Mouse (Mus musculus) neural tube, embryonic 12.5 days (tissue): Measurements from ENCODE around the gene Uhmk1. TPM values are rescaled to one million over a fixed set of nuclear protein-coding genes. Genes with fewer than 3 reads are reported as not detected.
"Not testable (repeated sequence)": the region's sequence is repeated elsewhere in the genome, so short reads cannot be mapped to it uniquely, and the experiment has no call there.

Experiments used
- ATAC-seq: fragments of 200-750 bp; cut with Nextera tagmentation; 2 replicates; pipeline ENCODE4 v1.8.0; 2017; ENCODE audit warnings: low read depth, mild to moderate bottlenecking, moderate TSS enrichment, moderate library complexity; ENCODE audit not compliant: low FRiP score
- H3K27ac ChIP-seq: fragments of 300-500 bp; sonication (generic); 2 replicates; pipeline ENCODE4 v1.5.1; 2016
- H3K27me3 ChIP-seq: fragments of 300-500 bp; sonication (generic); replicated peaks from 2 replicates; pipeline ENCODE4 v1.6.1; 2016; ENCODE audit warnings: mild to moderate bottlenecking
- H3K36me3 ChIP-seq: fragments of 300-500 bp; sonication (generic); 2 replicates; pipeline ENCODE4 v1.6.1; 2016; ENCODE audit warnings: mild to moderate bottlenecking
- H3K4me1 ChIP-seq: fragments of 300-500 bp; sonication (generic); 2 replicates; pipeline ENCODE4 v1.6.1; 2016
- H3K4me2 ChIP-seq: fragments of 300-500 bp; sonication (generic); replicated peaks from 2 replicates; pipeline ENCODE4 v1.6.1; 2016; ENCODE audit warnings: mild to moderate bottlenecking
- H3K4me3 ChIP-seq: fragments of 300-500 bp; sonication (generic); 2 replicates; pipeline ENCODE4 v1.5.1; 2016
- H3K9ac ChIP-seq: fragments of 300-500 bp; sonication (generic); 2 replicates; pipeline ENCODE4 v1.6.1; 2016; ENCODE audit warnings: mild to moderate bottlenecking
- H3K9me3 ChIP-seq: fragments of 300-500 bp; sonication (generic); 2 replicates; pipeline ENCODE4 v1.6.1; 2016; ENCODE audit warnings: mild to moderate bottlenecking
- WGBS: fragments of 180-500 bp; shearing (Covaris S2); methylation state at CpG from one replicate; pipeline ENCODE4 v1.1.7; 2016; 5-methylcytosine and 5-hydroxymethylcytosine counted together
- polyA plus RNA-seq: library from polyadenylated mRNA; unstranded; fragments of >200 nt; fragmentation: Nextera tagmentation; extraction: Ambion mirVana; gene quantifications from 2 replicates; pipeline ENCODE4 v1.2.1, GENCODE M21; 2016

The Uhmk1 gene
- polyA plus RNA-seq: 12.5 and 15.0 TPM in 2 replicates

DNA sequence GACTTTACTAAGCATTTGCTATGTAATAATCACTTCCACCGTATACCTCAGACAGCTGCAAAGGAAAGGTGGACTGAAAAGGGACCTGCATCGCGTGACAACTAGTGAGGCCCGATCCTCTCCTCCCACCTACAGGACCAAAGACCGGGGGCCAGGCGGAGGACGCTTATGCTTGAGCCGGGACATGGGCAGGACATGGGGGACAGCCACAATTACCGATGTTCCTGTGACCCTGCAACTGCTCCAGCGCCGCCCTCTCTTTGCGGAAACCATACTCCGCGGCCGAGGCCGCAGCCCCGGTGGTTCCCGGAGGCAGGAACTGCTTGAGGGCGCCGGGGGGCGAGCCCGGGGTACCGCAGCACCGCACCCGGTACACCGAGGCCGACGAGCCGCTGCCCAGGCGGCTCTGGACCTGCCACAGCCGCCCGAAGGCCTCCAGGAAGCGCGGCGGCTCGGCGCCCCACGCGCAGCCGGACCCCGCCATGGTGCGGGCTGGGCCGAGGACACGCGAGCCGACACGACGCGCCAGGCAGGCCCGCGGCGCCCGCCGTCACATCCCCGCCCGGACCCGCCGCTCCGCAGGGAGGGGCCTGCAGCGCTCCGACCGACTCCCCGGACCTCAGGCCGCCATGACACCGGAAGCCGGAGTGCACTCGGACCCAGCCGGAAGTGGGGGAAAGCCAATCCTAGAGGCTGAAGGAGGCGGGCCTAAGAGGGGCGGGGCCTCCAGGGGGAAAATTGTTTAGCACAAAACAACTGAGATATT, at the start of gene Uhmk1:
Gene Uhmk1, minus strand, starts transcription at position 641 of the 766 bp plus-strand sequence.
- under 1% methylated on average over 70 of the region's 70 CpGs for WGBS
- Histone ChIP-seq H3K27ac (peak within 1 kb of the TSS; percentile 64), H3K9ac (peak within 1 kb of the TSS; percentile 93), H3K36me3 (peaks cover 15% of the 10 kb centered on the region; the same call in 1 of the 2 replicates), H3K4me3 (peak within 1 kb of the TSS; percentile 99), H3K4me2 (peak within 1 kb of the TSS; percentile 81), H3K9me3 (no peaks in the 10 kb centered on the region), H3K4me1 (peaks cover 8% of the 10 kb centered on the region), H3K27me3 (no peaks in the 10 kb centered on the region)
- ATAC-seq: peak; percentile 100

DNA sequence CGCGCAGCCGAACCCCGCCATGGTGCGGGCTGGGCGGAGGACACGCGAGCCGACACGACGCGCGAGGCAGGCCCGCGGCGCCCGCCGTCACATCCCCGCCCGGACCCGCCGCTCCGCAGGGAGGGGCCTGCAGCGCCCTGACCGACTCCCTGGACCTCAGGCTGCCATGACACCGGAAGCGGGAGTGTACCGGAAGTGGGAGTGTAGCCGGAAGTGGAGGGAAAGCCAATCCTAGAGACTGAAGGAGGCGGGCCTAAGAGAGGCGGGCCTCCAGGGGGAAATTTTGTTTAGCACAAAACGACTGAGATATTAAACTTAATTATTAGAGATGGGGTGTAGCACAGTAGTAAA, 40.3 kb upstream of the Uhmk1 start:
- H3K27ac ChIP-seq: no peak overlapping the region
- H3K9me3 ChIP-seq: no peaks in the 10 kb centered on the region
- H3K4me1 ChIP-seq: peaks cover 7% of the 10 kb centered on the region; the same call in 1 of the 2 replicates
- no peaks in the 10 kb centered on the region; the same call in 1 of the 2 replicates for H3K27me3 ChIP-seq
- H3K36me3 ChIP-seq: no peaks in the 10 kb centered on the region
- peak overlapping the region; percentile 87 for H3K9ac ChIP-seq
- H3K4me2 ChIP-seq: peak overlapping the region; percentile 79
- peak; percentile 100 for ATAC-seq
- 7% methylated on average over 32 of the region's 32 CpGs for WGBS
- H3K4me3 ChIP-seq: peak overlapping the region; percentile 82

DNA sequence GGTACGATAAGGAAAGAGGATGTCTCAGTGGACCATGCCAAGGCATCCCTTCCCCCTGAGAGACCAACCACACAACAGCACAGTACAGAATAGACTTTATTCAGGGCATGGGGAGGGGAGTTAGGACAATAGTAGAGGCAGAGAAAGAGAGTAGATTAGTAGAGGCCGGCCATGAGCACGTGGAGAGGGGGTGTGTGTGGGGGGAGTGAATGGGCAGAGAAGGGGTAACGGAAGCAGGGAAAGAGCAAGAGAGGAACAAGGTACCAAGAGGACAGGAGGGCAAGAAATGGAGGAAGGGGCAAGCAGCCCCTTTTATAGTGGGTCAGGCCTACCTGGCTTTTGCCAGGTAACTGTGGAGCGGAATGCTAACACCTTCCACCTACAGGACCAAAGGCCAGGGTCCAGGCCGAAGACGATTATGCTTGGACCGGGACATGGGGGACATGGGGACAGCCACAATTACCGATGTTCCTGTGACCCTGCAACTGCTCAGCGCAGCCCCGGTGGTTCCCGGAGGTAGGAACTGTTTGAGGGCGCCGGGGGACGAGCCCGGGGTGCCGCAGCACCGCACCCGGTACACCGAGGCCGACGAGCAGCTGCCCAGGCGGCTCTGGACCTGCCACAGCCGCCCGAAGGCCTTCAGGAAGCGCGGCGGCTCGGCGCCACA, 39.8 kb upstream of the Uhmk1 start:
- Histone ChIP-seq H3K4me2 (peak overlapping the region; percentile 79), H3K27ac (no peak overlapping the region), H3K4me1 (peaks cover 7% of the 10 kb centered on the region; the same call in 1 of the 2 replicates), H3K9ac (peak overlapping the region; percentile 87), H3K36me3 (no peaks in the 10 kb centered on the region), H3K27me3 (no peaks in the 10 kb centered on the region; the same call in 1 of the 2 replicates), H3K9me3 (no peaks in the 10 kb centered on the region), H3K4me3 (peak overlapping the region; percentile 82)
- 31% methylated on average over 30 of the region's 30 CpGs for WGBS
- peak; percentile 79 for ATAC-seq

DNA sequence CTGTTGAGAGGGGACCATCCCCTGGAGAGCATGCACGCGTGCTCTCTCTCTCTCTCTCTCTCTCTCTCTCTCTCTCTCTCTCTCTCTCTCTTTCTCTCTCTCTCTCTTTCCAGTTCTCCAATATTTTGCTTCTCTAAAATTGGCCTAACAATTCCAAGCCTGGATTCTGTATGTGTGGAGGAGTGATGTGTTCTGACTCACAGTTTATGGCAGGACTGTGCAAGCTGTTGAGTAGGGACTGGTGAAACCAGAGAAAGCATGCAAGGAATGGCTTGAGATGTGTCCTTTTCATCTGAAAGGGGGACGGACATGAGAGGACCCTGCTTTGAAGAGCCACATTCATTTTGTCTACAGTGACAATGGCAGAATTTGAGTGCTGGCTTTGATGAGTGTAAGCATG, 29.8 kb upstream of the Uhmk1 start:
- Histone ChIP-seq H3K9me3 (no peaks in the 10 kb centered on the region), H3K36me3 (no peaks in the 10 kb centered on the region), H3K4me1 (no peaks in the 10 kb centered on the region), H3K4me3 (no peak overlapping the region), H3K4me2 (no peak overlapping the region), H3K27ac (no peak overlapping the region), H3K27me3 (no peaks in the 10 kb centered on the region), H3K9ac (no peak overlapping the region)
- 91% methylated on average over 3 of the region's 3 CpGs for WGBS
- no peak for ATAC-seq

DNA sequence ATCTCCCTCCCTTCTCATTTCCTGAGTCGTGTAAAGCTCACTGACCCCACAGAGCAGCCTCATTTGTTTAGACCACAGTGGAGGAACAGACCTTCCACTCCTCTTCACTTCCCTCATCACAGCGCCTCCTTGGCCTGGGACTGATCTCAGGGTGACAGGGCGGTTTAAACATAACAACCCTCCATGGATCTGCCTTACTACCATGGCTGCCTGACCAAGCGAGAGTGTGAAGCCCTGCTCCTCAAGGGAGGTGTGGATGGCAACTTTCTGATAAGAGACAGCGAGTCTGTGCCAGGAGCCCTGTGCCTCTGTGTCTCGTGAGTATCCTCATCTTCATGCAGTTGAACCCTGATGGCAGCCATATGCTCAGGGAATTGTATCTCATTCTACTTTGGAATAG, 17.5 kb upstream of the Uhmk1 start, which contains the start of gene Sh2d1b2:
Gene Sh2d1b2, plus strand, starts transcription at position 62 of the 400 bp plus-strand sequence.
- not testable (repeated sequence) for H3K36me3 ChIP-seq, H3K9me3 ChIP-seq, H3K27me3 ChIP-seq, H3K4me2 ChIP-seq, H3K9ac ChIP-seq, H3K4me1 ChIP-seq, ATAC-seq, H3K27ac ChIP-seq, H3K4me3 ChIP-seq
- 77% methylated on average over 6 of the region's 6 CpGs for WGBS

DNA sequence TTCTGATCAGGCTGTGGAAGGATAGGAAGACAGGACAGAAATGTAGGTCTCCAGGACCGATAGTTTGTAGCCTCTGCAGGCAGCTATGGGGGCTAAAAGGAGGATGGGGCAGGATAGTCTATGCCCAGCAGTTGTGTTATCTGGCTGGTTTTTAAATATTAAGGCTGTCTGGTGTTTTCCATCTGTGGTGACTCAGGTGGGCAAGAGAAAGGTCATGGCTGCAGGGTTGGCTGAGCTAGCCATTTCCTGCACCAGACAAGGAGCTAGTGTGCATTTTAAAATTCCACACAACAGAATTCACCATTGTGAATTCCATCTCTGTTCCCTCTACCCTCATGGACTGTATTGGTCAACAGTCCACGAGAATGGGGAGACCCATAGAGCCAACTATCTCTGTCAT, 8.1 kb upstream of the Uhmk1 start:
- WGBS: 81% methylated on average over 2 of the region's 2 CpGs
- no peak for ATAC-seq
- H3K4me2 ChIP-seq: no peak overlapping the region
- H3K27me3 ChIP-seq: no peaks in the 10 kb centered on the region
- no peaks in the 10 kb centered on the region for H3K9me3 ChIP-seq
- H3K36me3 ChIP-seq: no peaks in the 10 kb centered on the region
- H3K9ac ChIP-seq: no peak overlapping the region
- no peaks in the 10 kb centered on the region for H3K4me1 ChIP-seq
- no peak overlapping the region for H3K4me3 ChIP-seq
- no peak overlapping the region for H3K27ac ChIP-seq

DNA sequence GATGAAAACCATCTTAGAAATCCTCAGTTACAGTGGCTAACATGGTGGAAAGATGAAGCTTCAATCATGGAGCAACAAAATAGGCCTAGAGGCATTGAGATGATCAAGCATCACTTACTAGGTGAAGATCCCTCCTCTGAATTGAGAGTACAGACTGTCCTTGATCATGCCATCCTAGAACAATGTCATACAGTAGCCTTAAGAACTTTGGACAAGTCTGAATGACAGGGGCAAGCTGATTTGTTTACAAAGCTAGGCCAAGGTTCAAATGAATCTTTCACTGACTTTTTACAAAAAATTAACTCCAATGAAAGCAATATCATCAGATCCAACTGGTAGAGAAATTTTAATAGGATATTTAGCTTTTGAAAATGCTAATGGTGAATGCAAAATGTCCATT, 5.2 kb upstream of the Uhmk1 start:
- no peaks in the 10 kb centered on the region for H3K27me3 ChIP-seq
- no peak overlapping the region for H3K9ac ChIP-seq
- H3K27ac ChIP-seq: no peak overlapping the region
- no peak overlapping the region for H3K4me2 ChIP-seq
- no peaks in the 10 kb centered on the region for H3K36me3 ChIP-seq
- no peak for ATAC-seq
- no peaks in the 10 kb centered on the region for H3K9me3 ChIP-seq
- no peak overlapping the region for H3K4me3 ChIP-seq
- no peaks in the 10 kb centered on the region for H3K4me1 ChIP-seq

DNA sequence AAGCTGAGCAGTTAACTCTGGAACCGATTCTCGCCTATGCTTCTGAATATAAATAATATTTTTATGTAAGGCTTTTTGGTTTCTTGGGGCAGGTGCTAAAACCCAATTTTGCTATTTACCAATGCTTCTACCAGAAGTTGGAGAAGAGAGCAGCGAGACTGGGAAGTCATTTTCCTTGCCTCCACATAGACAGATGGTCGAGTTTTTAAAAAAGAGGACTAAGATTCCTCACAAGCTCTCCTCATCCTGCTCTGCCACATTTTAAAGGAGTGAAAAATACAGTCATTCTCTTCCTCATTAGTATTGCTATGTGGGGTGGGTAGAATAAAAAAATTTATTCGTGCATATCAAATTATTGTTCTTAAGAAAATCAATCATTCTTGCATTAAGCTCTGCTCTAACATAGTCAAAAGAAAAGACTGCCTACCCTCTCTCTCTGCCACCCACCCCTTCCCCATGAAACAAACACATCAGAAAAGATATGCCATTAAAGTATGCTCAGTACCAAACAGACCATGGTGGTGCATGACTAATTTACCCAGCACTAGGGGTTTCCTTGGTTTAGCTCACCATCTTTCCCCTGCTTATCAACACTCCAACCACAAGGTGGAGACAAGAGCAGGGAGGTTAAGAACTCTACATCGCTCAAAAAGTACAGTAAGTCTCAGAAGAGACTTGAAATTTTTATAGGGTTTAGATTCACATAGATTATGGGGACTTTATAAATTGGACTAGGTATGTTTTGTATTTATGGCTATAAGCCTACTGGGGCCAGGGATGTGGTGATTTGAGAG, 3.1 kb upstream of the Uhmk1 start:
- Histone ChIP-seq H3K4me1 (peaks cover 7% of the 10 kb centered on the region), H3K27ac (no peak overlapping the region), H3K4me3 (no peak overlapping the region), H3K27me3 (no peaks in the 10 kb centered on the region), H3K4me2 (no peak overlapping the region), H3K36me3 (no peaks in the 10 kb centered on the region), H3K9me3 (no peaks in the 10 kb centered on the region), H3K9ac (no peak overlapping the region)
- ATAC-seq: no peak
- WGBS: 84% methylated on average over 6 of the region's 6 CpGs

DNA sequence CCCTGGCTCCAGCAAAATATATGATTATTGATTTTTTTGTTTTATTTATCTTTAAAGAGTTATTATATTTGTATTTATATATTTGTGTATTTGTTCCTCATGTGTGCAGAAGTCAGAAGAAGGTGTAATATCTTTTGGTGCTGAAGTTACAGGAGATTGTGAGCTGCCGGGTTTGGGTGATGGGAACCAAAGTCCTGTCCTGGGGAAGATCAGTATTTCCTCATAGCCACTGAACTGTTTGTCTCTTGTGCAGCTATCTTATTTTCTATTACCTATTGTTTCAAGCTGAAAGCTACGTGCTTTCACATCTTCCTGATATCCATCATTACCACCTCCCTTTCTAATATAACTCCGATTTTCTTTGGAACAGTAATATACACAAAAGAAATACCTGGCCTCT, 393 bp upstream of the Uhmk1 start:
- Histone ChIP-seq H3K27ac (no peak overlapping the region), H3K4me3 (peak overlapping the region; percentile 99; the same call in 1 of the 2 replicates), H3K36me3 (peaks cover 15% of the 10 kb centered on the region; the same call in 1 of the 2 replicates), H3K4me1 (peaks cover 8% of the 10 kb centered on the region), H3K9me3 (no peaks in the 10 kb centered on the region), H3K27me3 (no peaks in the 10 kb centered on the region), H3K4me2 (peak overlapping the region; percentile 81), H3K9ac (no peak overlapping the region)
- 77% methylated on average over 3 of the region's 3 CpGs for WGBS
- ATAC-seq: peak; percentile 56

DNA sequence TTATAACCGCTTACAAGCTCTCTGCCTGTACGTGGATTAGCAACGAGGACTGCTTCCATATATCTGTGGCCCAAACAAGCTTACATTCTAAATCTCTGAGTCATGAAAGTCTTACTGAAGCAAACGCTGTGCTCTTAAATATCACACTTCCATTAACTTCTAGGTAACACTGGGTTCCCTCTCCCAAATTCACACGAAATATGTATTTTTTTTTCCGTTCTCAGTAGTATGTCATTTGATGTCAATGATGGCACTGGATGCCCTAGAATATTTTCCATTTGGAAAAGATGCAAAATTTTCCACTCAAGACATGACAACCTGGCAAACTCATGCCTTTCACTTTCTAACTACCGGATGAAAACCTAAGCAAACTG, 827 bp downstream of the Uhmk1 start:
- Histone ChIP-seq H3K9me3 (no peaks in the 10 kb centered on the region), H3K36me3 (peaks cover 15% of the 10 kb centered on the region; the same call in 1 of the 2 replicates), H3K4me1 (peaks cover 8% of the 10 kb centered on the region), H3K9ac (peak overlapping the region; percentile 93), H3K4me2 (peak overlapping the region; percentile 81), H3K4me3 (peak overlapping the region; percentile 99), H3K27me3 (no peaks in the 10 kb centered on the region), H3K27ac (no peak overlapping the region)
- 45% methylated on average over 7 of the region's 7 CpGs for WGBS
- no peak for ATAC-seq

DNA sequence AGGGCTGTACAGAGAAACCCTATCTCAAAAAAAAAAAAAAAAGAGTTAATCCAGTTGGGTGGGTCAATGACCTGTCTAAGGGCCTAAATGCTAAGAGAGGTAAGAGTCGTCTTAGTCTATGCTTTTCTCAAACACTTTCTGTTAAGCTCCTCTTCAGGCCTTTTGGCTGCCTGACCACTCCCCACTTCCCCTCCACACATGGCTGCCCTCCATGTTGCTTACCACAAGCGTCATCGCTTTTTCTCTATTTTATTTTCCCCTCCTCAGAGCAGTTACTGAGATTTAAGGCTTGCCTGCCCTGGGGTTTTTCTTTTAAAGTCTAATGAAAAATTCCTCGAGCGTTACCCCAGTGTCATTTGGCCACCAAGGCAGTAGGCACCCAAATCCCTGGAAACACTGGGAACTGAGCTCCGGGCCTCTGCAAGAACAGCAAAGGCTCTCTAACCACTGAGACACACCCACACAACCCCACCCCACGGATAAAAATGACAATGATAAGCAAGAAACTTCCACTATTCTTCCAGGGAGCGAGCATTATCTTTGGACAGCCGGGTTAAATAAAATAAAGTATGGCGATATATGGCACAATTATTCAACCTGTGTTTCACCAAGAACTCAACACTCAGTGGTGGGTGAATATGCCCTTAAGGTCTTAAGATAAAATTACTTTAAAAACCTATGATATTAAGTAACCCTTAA, 1.9 kb downstream of the Uhmk1 start:
- Histone ChIP-seq H3K4me1 (peaks cover 8% of the 10 kb centered on the region), H3K9me3 (no peaks in the 10 kb centered on the region), H3K4me2 (no peak overlapping the region), H3K4me3 (no peak overlapping the region), H3K9ac (no peak overlapping the region), H3K27me3 (no peaks in the 10 kb centered on the region), H3K36me3 (peaks cover 19% of the 10 kb centered on the region), H3K27ac (no peak overlapping the region)
- ATAC-seq: no peak
- 93% methylated on average over 10 of the region's 10 CpGs for WGBS
